ENCODE assay signal across 21 mouse cellular contexts in the genomic region with DNA sequence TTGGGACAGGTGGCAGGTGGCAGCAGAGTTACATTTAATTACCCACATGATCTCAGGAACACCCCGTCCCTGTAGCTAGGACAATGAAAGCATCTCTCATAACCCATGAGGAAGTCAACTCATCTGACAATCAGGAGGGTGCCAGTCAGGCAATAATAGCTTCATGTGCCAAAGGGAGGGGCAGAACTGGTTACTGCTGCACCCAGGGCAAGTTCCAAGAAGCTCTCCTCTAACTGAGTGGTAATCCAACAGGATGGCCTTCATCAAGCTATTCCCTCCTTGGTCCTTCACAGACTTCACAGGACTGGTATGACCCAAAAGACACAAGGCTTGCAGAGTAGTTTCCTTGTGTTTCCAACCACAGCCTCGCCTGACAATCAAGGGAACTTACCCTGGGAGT. TPM values are rescaled to one million over a fixed set of nuclear protein-coding genes. Genes with fewer than 3 reads are reported as not detected.
"Had no signal": no experiment of that assay in that cellular context is flagged by ENCODE, and none has a peak within 500 bp of the region (broad histone marks: within the 10 kb centered on the region; RNA-seq: fewer than 3 reads in every experiment).

No protein-coding gene starts in this region.

- H3K27me3 ChIP-seq: liver, embryonic 13.5 days; neural tube, embryonic 12.5 days; neural tube, embryonic 15.5 days had no signal

- H3K9ac ChIP-seq: liver, embryonic 13.5 days; lung, embryonic 14.5 days; neural tube, embryonic 12.5 days; neural tube, embryonic 15.5 days had no signal

- H3K27ac ChIP-seq: kidney, postnatal 0 days; layer of hippocampus, adult 2 months; left cerebral cortex, adult 2 months; liver, embryonic 13.5 days; neural tube, embryonic 12.5 days; neural tube, embryonic 15.5 days had no signal

- H3K9me3 ChIP-seq: liver, embryonic 13.5 days; neural tube, embryonic 12.5 days; neural tube, embryonic 15.5 days had no signal

- ATAC-seq: lung, postnatal 0 days had no signal

- H3K4me3 ChIP-seq: layer of hippocampus, adult 2 months; left cerebral cortex, adult 2 months; liver, embryonic 13.5 days; neural tube, embryonic 12.5 days; neural tube, embryonic 15.5 days had no signal

- H3K36me3 ChIP-seq: liver, embryonic 13.5 days; neural tube, embryonic 15.5 days had no signal

- H3K4me2 ChIP-seq: liver, embryonic 13.5 days; lung, embryonic 14.5 days; midbrain, embryonic 11.5 days; neural tube, embryonic 12.5 days; neural tube, embryonic 15.5 days had no signal

- DNase-seq: kidney, postnatal 4 days; layer of hippocampus, postnatal 36 days; liver, embryonic 13.5 days; lung, embryonic 14.5 days; midbrain, embryonic 14.5 days; right cerebral cortex, adult 18-20 months; right cerebral cortex, postnatal 14 days; right cerebral cortex, postnatal 4 days; spleen, adult 18-20 months; thymus, adult 2 months; thymus, postnatal 14 days; thymus, postnatal 4 days had no signal

RNA-seq across cellular contexts. Expression of a gene that starts 31.5 kb away (rescaled TPM):
- total RNA-seq: layer of hippocampus, adult 2 months; layer of hippocampus, postnatal 36 days; left cerebral cortex, adult 2 months; left cerebral cortex, postnatal 10 days; liver, adult 2 months had no signal
